Mouse (Mus musculus) olfactory bulb, adult 2 months (tissue): ENCODE results near the gene Srp54b.
"Not testable (repeated sequence)": the region's sequence is repeated elsewhere in the genome, so short reads cannot be mapped to it uniquely, and the experiment has no call there.

ENCODE experiments used
- CTCF ChIP-seq: fragments of 200-500 bp; IDR thresholded peaks from 2 replicates; pipeline ENCODE4 v1.5.1; 2012; ENCODE audit warnings: low read depth, mild to moderate bottlenecking, low read length, moderate library complexity; ENCODE audit not compliant: insufficient read depth
- POLR2A ChIP-seq: fragments of 200-500 bp; IDR thresholded peaks from 2 replicates; pipeline ENCODE4 v1.6.1; 2012; ENCODE audit warnings: mild to moderate bottlenecking, low read depth, low read length, moderate library complexity; ENCODE audit not compliant: insufficient read depth

- TF ChIP-seq CTCF, POLR2A: not testable (repeated sequence)
These were observed 75.0 kb downstream of the Srp54b start, which contains the start of gene Srp54c for GRCm38 (mm10) chr12:55229626-55230519.
